ENCODE assay signal across 9 mouse cellular contexts in genomic region chr11:88197153-88197576, GRCm38 (mm10). TPM values are rescaled to one million over a fixed set of nuclear protein-coding genes. Genes with fewer than 3 reads are reported as not detected.
DNase-seq lines count a peak whose midpoint lies in the region; ATAC-seq and TF ChIP-seq lines count a peak whose summit lies in the region.
"Had no signal": no experiment of that assay in that cellular context is flagged by ENCODE, and none has a peak within 500 bp of the region (broad histone marks: within the 10 kb centered on the region; RNA-seq: fewer than 3 reads in every experiment).

No protein-coding gene starts in this region.

- H3K27me3 ChIP-seq in spleen, adult 2 months (ENCODE audit: control insufficient read depth, insufficient read depth, low read length) = peaks cover 8% of the 10 kb centered on the region
- peaks cover 18% of the 10 kb centered on the region; the same call in 1 of the 2 replicates for H3K27me3 ChIP-seq in heart, postnatal 0 days (ENCODE audit: control insufficient read depth, insufficient read depth, low read length)
- peaks cover 23% of the 10 kb centered on the region for H3K27me3 ChIP-seq in limb, embryonic 11.5 days (ENCODE audit: control insufficient read depth, insufficient read depth, low read length)

- DNase-seq in adrenal gland, adult 2 months = peak; percentile 63
- no peak for DNase-seq in adrenal gland, adult 18-20 months (ENCODE audit: low spot score in 2 of 2)
- DNase-seq in spleen, adult 2 months (ENCODE audit: low read depth in 1 of 2, low spot score in 2 of 2) = peak; percentile 25 to 59
- DNase-seq in spleen, postnatal 14 days (ENCODE audit: low spot score in 2 of 2) = no peak
- DNase-seq in cerebellum, postnatal 14 days = peak; percentile 82 to 88
- peak; percentile 73 for DNase-seq in heart, postnatal 0 days (ENCODE audit: low spot score)
- DNase-seq in limb, embryonic 11.5 days (ENCODE audit: low spot score) = peak; percentile 57
- DNase-seq in natural killer cell, adult 2 months (ENCODE audit: low spot score in 2 of 2) = peak; percentile 61 to 63

- H3K4me1 ChIP-seq in spleen, adult 2 months (ENCODE audit: control insufficient read depth, insufficient read depth, insufficient read length) = peaks cover 9% of the 10 kb centered on the region
- H3K4me1 ChIP-seq in heart, postnatal 0 days (ENCODE audit: control insufficient read depth, insufficient read depth) = peaks cover 35% of the 10 kb centered on the region
- H3K4me1 ChIP-seq in limb, embryonic 11.5 days (ENCODE audit: control insufficient read depth, insufficient read depth, low read length) = peaks cover 16% of the 10 kb centered on the region

- TF ChIP-seq EP300 in heart, postnatal 0 days (IDR thresholded peaks at IDR 0.05; ENCODE audit: low read depth) = peak; percentile 49; the same call in 1 of the 2 replicates

- WGBS in spleen, adult 2 months = 3% methylated on average over 2 of the region's 2 CpGs
- WGBS in heart, postnatal 0 days = 3% methylated on average over 2 of the region's 2 CpGs
- WGBS in limb, embryonic 11.5 days = 14% methylated on average over 2 of the region's 2 CpGs

- no peak for TF ChIP-seq POLR2A in spleen, adult 2 months (IDR thresholded peaks at IDR 0.05; ENCODE audit: low read depth, low read length)

- H3K4me3 ChIP-seq in spleen, adult 2 months (ENCODE audit: extremely low read depth, insufficient read depth, insufficient read length) = no peak overlapping the region
- H3K4me3 ChIP-seq in heart, postnatal 0 days (ENCODE audit: low read depth, low read length) = no peak overlapping the region
- no peak overlapping the region for H3K4me3 ChIP-seq in limb, embryonic 11.5 days (ENCODE audit: low read depth, low read length)
- H3K4me3 ChIP-seq: neural tube, embryonic 13.5 days had no signal

- H3K9ac ChIP-seq in heart, postnatal 0 days (replicated peaks; ENCODE audit: low read depth, low read length) = no peak overlapping the region
- no peak overlapping the region for H3K9ac ChIP-seq in limb, embryonic 11.5 days (ENCODE audit: low read length)
- H3K9ac ChIP-seq: neural tube, embryonic 13.5 days had no signal

- TF ChIP-seq CTCF in spleen, adult 2 months (IDR thresholded peaks at IDR 0.05; ENCODE audit: extremely low read depth, insufficient read depth, insufficient read length, insufficient replicate concordance) = peak; percentile 39; the same call in 1 of the 2 replicates
- peak; percentile 78 for TF ChIP-seq CTCF in heart, postnatal 0 days (IDR thresholded peaks at IDR 0.05; ENCODE audit: low read depth)

- H3K9me3 ChIP-seq in heart, postnatal 0 days (replicated peaks; ENCODE audit: control insufficient read depth, low read length) = no peaks in the 10 kb centered on the region
- no peaks in the 10 kb centered on the region for H3K9me3 ChIP-seq in limb, embryonic 11.5 days (ENCODE audit: control insufficient read depth, low read length)
- H3K9me3 ChIP-seq: neural tube, embryonic 13.5 days had no signal

- ATAC-seq in heart, postnatal 0 days (ENCODE audit: insufficient read depth, low read depth) = no peak
- ATAC-seq in limb, embryonic 11.5 days (ENCODE audit: insufficient number of reproducible peaks, low FRiP score, low TSS enrichment, low read depth) = no peak

- no peak overlapping the region for H3K27ac ChIP-seq in spleen, adult 2 months (ENCODE audit: insufficient read depth, low read length)
- H3K27ac ChIP-seq in heart, postnatal 0 days (ENCODE audit: low read depth) = peak overlapping the region; percentile 47; the same call in 1 of the 2 replicates
- H3K27ac ChIP-seq in limb, embryonic 11.5 days (replicated peaks; ENCODE audit: low read depth, low read length) = no peak overlapping the region
- H3K27ac ChIP-seq: neural tube, embryonic 13.5 days had no signal

- H3K36me3 ChIP-seq in spleen, adult 2 months (ENCODE audit: control insufficient read depth, insufficient read depth, low read length) = no peaks in the 10 kb centered on the region
- H3K36me3 ChIP-seq in heart, postnatal 0 days (replicated peaks; ENCODE audit: control insufficient read depth, insufficient read depth, low read length) = no peaks in the 10 kb centered on the region
- H3K36me3 ChIP-seq in limb, embryonic 11.5 days (ENCODE audit: control insufficient read depth, insufficient read depth, low read length) = no peaks in the 10 kb centered on the region
- H3K36me3 ChIP-seq: neural tube, embryonic 13.5 days had no signal

- no peak overlapping the region for H3K4me2 ChIP-seq in heart, postnatal 0 days (ENCODE audit: low read depth, low read length)
- no peak overlapping the region for H3K4me2 ChIP-seq in limb, embryonic 11.5 days (ENCODE audit: low read depth, severe bottlenecking)
- H3K4me2 ChIP-seq: neural tube, embryonic 13.5 days had no signal

RNA-seq across cellular contexts. Expression of gene Mrps23, which starts 7.0 kb away (rescaled TPM):
- 100 to 1,000 TPM; 194 to 208 TPM for total RNA-seq in adrenal gland, adult 2 months (2021)
- 44.9 and 51.2 TPM in 2 replicates for polyA plus RNA-seq in adrenal gland, adult 2 months (2012; rRNA removed)
- 100 to 1,000 TPM; 173 to 206 TPM for total RNA-seq in adrenal gland, adult 18-20 months (2021)
- 23.1 and 30.0 TPM in 2 replicates for polyA plus RNA-seq in spleen, adult 2 months (2012; rRNA removed)
- 77.6 and 240 TPM in 2 replicates for total RNA-seq in heart, postnatal 0 days (2014; rRNA removed; ENCODE audit: low replicate concordance)
- 156 TPM in 2 replicates for polyA plus RNA-seq in heart, postnatal 0 days (2015; fragmentation: Nextera tagmentation; extraction: Ambion mirVana)
- polyA plus RNA-seq in limb, embryonic 11.5 days (2014; fragmentation: Nextera tagmentation; extraction: Ambion mirVana) = 59.3 and 60.4 TPM in 2 replicates

Comparison
In these comparisons a context has a peak if more than half of its experiments do, and no peak if none do; other contexts are left out.
1. DNase-seq: peak in adrenal gland, adult 2 months (single experiment), spleen, adult 2 months (2 of 2), cerebellum, postnatal 14 days (2 of 2), heart, postnatal 0 days (single experiment), limb, embryonic 11.5 days (single experiment) and natural killer cell, adult 2 months (2 of 2); none in adrenal gland, adult 18-20 months (0 of 2) and spleen, postnatal 14 days (0 of 2).